Mouse (Mus musculus) duodenum, adult 2 months (tissue): Measurements from ENCODE around the gene Crp. TPM values are rescaled to one million over a fixed set of nuclear protein-coding genes. Genes with fewer than 3 reads are reported as not detected.

Experiments used
- polyA plus RNA-seq: library from polyadenylated mRNA; depleted of rRNA; stranded (reverse); fragments of >200 nt; gene quantifications from 2 replicates; pipeline ENCODE4 v1.2.3, GENCODE M21; 2012; ENCODE audit warnings: low replicate concordance; rRNA removed

Crp gene
- 0.14 TPM in 1 of 2 replicates, not detected in the other for polyA plus RNA-seq

DNA sequence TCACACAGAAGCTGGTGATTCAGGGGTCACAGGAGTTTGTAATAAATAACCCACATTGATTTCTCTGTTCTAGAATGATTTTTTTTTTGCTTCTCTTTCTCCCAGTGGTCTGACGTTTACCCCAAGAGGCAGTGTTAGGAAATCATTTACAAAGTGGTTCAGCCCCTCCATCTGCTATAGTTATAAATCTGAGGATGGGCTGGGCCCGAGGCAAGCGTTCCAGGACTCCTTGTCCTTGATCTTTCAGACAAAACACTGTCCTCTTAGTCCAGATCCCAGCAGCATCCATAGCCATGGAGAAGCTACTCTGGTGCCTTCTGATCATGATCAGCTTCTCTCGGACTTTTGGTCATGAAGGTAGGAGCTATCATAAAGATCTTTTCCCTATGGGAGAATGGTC is at the start of gene Crp:
TSS of gene Crp (plus strand) at position 212 of the 400 bp plus-strand sequence.

Other genes with a start within 250 kb of the Crp start
- gene Slamf9, start 222.7 kb upstream of the Crp start, polyA plus RNA-seq = 1.3 and 1.7 TPM in 2 replicates
- 281 and 431 TPM in 2 replicates for gene Igsf9, start 216.3 kb upstream of the Crp start, polyA plus RNA-seq
- 313 and 341 TPM in 2 replicates for gene Tagln2, start 198.0 kb upstream of the Crp start, polyA plus RNA-seq
- gene Cfap45, start 177.3 kb upstream of the Crp start, polyA plus RNA-seq = 0.13 and 0.86 TPM in 2 replicates
- gene Vsig8, start 142.1 kb upstream of the Crp start, polyA plus RNA-seq = 0.42 and 1.0 TPM in 2 replicates
- gene Slamf8, start 107.5 kb upstream of the Crp start, polyA plus RNA-seq = 1.7 and 3.3 TPM in 2 replicates
- not detected in 2 replicates for gene Fcrl6, start 95.5 kb upstream of the Crp start, polyA plus RNA-seq
- 21.8 and 28.2 TPM in 2 replicates for gene Dusp23, start 65.1 kb upstream of the Crp start, polyA plus RNA-seq
- not detected in 2 replicates for gene Apcs, start 197.0 kb downstream of the Crp start, polyA plus RNA-seq